Mouse (Mus musculus): Measurements from ENCODE around the gene Fgf5.

Fgf5 gene

DNA sequence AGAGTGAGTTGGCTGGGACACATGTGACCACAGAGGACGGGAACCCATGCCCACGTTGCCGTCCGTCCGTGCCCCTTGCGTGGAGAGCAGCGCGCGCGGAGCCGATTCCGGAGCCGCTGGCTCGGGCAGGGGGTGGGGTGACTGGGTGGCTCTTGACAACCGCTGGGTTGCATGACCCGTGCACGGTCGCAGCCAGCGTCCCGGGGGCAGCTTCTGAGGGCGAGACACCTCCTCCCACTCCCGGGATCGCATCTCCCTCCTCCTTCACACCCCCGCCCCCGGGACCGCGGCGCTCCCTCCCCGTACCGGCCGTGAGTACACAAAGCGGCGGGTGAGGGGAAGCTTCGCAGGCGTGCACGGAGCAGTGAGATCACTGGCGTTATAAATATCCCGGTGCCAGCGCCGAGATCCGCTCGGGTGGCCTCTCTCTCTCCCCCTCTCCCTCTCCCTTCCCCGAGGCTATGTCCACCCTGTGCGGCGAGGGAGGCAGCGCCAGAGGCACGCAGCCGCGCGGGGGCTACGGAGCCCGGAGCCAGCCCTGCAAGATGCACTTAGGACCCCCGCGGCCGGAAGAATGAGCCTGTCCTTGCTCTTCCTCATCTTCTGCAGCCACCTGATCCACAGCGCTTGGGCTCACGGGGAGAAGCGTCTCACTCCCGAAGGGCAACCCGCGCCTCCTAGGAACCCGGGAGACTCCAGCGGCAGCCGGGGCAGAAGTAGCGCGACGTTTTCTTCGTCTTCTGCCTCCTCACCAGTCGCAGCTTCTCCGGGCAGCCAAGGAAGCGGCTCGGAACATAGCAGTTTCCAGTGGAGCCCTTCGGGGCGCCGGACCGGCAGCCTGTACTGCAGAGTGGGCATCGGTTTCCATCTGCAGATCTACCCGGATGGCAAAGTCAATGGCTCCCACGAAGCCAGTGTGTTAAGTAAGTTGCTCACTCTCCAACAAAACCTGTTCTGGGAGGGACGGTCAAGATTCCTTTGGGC, at the start of gene Fgf5:
Fgf5 (plus strand) TSS at position 347 of the 984 bp plus-strand sequence.
- peak; percentile 21 for DNase-seq

DNA sequence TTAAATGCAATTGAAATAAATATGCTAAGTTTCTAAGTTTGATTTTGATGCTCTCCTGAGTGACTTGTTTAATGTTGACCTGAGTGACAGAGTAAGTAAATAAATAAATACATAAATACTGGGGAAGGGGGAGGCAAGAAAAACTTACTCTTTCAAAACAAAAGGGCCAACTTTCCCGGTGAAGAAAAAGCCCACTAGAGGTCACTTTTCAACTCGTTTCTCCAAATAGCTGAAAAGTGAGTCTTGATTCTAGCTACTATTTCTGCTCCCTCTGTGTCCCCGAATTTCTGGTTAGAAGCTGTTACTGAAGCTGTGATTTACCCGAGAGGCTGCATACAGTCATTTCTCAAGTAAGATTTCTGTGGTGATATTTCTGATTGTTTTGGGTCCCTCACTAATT, 41.5 kb upstream of the Fgf5 start:
- no peak for DNase-seq

DNA sequence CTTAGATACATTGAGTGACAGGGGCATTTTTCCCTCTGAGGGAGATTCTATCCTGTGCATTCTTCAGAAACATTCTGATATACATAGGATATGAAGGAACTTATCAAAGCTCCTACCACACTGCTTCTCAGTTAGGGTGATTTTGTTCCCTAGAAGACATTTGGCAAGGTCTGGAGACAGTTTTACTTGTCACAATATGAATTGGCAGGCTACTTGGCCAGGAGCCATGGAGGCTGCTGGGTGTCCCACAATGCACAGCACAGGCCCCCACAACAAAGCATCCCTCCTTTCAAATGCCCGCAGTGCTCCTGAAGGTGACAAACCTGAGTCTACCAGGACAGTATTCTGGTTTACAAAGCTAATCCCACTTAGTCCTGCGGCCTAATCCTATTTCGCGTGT, 32.0 kb upstream of the Fgf5 start:
- DNase-seq: no peak

DNA sequence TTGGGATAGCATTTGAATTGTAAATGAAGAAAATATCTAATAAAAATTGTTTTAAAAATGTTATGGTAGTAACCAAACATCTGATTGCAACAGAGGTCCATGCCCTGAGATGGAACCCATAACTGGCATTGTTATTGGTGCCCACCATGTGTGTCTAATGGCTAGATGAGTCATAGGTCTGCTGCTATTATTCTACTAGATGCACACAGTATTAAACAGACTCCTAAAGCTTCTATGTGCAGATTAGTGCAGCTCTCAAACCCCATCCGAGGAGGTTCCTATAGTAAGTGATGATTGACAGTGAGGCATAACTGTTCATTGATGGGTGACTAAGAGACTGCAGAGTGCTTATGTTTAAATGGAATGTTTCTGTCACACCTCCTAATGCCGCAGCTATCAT, 27.3 kb upstream of the Fgf5 start:
- no peak for DNase-seq

DNA sequence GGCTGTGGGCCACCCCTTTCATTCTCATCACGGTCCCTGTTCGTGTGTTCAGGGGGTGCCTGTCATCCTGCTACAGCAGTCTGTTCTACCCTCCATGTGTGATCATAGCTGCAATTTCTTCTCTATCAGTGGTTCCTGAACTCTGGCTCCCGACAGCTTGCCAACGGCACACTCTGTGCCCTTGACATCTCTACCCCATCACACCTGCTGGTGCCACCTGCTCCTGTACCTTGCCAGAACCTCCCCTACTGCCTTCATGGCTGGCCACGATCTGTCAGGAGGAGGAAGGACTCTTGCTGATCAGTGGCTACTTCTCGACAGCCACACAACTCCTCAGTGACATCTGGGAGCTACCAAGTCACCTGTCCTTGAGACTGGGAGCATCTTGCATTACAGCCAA, 24.5 kb upstream of the Fgf5 start:
- DNase-seq: no peak

DNA sequence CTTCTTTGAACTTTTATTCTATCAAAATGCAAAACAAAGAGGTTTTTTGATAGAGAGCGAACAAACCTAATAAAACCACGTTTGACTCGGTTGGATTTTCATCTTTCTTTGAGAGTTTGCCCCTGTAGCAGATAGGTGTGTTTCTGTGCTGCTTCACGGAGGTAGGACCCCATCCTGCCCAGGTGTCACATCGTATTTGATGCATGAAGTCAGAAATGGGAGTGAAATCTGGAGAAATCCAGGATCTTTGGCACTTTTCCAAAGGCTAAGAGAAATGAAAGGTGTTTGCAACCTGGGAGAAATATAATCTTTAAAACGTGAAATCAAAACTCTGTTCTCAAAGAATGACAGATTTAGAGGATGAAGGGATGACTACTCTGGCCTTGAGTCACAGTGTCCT, 15.5 kb upstream of the Fgf5 start:
- DNase-seq: no peak

DNA sequence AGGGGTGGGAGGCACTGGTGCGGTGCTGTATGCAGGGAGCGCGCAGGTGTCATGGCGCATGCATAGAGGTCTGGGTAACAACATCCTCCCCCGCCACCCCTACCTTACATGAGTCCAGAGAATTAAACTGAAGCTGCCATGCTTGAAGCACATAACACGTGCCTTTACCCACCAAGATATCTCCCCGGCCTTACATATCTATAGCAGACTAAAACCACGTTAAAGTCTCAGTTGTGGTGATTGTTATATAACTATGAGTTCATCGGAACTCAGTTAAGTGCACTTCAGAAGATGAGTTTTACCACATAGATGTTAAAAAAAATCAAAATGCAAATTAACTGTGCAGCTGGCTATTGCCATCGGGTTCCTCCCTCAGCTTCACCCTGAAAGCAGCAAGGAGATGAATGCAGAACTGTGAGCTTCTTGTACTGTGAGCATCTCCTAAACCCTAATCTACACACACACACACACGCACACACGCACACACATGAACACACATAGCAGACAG, 12.6 kb upstream of the Fgf5 start:
- DNase-seq: no peak

DNA sequence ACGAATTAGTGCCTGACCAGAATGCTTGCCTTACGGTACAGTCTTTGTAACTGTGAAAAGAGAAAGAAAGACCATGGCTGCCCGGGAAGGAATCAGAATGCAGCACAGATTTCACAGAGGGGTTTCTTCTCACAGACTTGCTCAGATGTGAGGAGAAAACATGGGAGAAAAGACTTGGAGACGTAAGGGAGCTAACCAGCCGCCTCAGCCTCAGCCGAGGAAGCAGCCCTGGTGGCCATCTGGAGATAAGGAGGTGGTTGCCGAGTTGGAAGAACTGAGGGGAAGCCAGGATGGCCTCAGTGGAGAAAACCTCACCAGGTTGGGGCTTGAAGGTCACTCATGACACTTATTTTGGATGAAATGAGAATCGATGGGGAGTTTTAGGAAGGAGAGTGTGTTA, 8.7 kb upstream of the Fgf5 start:
- DNase-seq: no peak

DNA sequence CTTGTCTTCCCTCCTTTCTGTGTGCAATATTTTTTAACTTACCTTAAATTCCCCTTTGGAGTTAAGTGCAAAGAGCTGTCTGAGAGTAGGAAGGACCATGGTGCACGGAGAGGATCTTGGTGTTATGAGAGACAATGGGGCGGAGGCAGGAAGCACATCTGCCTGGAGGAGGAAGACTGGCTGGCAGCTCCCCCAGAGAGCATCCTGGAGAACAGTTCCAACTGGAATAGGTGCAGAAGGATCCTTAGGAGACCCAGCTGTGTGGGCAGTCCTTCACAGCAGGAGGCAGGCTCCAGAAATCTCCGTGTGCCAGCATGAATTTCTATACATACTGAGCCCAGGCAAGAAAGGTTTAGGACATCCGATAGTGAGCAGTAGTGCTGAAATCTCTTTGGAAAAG, 8.0 kb upstream of the Fgf5 start:
- DNase-seq: no peak

DNA sequence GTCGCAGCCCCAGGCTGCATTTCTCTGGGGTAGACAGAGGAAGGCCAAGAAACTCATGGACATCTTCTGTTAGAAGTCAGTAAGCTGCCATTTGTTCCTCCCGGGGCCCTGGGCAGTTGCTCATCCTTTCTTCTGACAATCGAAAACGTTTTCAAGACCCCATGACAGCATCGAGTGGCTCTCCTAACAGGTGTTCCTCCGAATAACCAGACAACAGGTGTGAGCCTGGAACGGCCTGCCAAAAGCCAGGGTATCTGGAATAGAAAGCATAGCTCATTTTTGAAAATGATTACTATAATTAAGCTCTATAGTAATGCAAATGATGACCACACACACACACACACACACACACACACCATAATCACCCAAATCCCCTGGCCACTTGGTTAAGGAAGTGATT, 7.2 kb upstream of the Fgf5 start:
- DNase-seq: no peak

DNA sequence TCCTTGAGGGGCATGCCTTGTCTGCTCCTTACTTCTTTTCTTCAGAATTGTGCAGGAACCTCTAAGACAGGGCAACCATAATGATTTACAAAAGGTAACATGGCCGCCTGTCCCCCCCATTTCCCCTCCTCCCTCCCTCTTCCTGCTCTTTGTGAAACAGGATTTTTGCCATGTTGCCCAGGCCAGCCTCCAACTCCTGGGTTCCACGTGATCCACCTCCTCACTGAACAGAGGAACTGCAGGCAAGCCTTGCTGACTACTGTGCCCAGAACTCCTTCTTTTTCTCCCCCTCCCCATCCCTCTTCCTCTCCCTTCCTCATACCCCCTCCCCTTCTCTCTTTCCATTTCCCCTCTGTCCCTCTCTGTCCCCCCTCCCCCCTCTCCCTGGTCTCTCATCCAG, 6.5 kb upstream of the Fgf5 start:
- DNase-seq: no peak

DNA sequence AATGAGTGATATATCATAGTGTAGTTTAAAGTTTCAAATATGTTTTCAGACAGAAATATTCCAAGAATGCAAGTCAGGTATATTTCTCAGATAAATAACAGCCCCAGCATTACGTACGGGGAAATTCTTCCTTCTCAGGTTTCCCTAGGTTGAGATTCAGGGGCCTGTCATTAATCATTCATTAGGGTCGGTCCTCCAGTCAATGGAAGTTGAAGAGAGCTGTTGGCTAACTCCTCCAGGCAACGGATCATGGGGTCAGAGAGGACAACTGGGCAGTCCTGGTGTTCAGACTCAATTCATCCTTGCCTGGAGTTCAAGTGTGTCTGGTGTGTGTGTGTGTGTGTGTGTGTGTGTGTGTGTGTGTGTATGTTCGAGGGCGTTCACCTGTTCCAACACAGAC, 837 bp upstream of the Fgf5 start:
- no peak for DNase-seq

DNA sequence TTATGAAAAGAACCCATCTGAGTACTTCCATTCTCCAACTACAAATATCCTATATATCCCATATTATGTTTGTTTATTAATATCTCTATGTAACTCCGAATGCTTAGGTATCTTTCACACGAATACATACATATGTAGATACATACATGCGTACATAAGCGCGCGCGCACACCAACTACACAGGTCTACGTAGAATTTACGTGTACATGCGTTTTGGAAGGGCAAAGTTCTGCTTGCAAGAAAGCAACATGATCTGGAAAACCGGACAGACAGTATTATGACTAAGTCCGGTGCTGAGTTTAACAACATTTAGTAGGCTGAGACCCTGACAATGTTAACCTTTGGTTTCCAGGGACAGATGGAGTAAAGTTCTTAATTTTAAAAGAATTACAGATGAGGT, 1.2 kb downstream of the Fgf5 start:
- no peak for DNase-seq

DNA sequence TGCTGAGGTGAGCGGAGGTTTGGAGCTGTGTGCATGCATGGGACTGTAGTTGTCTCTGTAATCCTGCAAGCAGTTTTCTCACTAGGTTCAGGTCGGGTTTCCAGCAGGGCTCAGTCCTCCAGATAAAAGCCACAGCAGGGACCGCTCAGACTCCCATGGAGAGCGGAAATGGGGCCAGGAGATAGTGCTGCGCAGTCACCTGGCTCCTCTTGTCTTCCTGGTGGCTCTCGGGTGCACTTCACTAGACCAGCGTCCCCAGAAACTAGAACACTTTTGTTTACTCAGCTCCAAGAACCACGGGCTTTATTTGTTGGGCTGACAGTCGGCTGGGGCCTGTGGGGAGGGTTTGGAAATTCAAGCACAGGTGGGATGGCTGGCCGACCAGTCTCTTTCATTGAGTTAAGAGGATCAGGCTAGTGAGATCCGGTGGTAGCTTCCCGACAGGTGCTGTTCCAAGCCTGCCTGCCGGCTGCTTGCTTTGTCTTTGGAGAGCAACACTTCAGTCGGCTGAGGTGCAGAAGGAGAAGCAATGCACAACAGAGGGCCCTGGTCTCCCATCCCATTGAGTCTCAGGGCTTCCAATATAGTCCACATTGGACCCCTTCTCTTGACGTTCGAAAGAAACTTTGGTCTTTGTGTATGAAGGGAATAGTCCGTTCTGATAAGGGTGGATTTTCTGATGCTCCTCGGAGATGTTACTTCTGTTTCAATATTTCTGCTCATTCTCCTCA, 1.9 kb downstream of the Fgf5 start:
- DNase-seq: no peak

DNA sequence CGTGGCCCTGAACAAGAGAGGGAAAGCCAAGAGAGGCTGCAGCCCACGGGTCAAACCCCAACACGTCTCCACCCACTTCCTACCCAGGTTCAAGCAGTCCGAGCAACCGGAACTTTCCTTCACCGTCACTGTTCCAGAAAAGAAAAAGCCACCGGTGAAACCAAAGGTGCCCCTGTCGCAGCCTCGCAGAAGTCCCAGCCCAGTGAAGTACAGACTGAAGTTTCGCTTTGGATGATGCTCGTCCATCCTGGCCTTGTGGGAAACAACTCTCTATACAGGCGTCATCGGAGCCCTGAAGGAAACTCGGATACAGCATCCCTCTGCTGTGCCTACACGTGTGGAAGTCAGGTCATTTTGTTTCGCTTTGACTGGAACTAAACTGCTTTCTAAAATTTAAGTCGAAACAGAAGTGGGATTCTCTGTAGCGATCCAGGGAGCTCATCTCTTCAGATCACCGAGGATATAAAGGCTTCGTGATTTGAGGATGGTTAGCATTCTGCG, 21.4 kb downstream of the Fgf5 start:
- no peak for DNase-seq

DNA sequence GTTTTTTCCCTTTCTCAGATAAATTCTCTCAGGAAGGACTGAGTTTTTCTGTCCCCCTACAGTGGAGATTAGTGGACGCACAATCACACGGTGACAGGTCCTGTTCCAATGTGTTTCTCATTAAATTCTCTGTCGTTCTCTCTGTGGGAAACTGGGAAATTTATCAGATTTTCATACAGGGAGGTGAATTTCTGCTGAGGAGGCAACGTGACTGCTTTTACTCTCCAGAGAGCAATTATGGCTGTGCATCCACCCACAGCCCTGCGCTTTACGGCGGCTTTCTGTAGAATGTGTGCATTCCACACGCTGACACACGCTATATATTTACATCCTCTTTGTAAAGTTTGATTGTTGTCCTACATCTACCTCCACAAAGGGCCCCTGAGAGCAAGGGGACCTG, 28.0 kb downstream of the Fgf5 start:
- no peak for DNase-seq

DNA sequence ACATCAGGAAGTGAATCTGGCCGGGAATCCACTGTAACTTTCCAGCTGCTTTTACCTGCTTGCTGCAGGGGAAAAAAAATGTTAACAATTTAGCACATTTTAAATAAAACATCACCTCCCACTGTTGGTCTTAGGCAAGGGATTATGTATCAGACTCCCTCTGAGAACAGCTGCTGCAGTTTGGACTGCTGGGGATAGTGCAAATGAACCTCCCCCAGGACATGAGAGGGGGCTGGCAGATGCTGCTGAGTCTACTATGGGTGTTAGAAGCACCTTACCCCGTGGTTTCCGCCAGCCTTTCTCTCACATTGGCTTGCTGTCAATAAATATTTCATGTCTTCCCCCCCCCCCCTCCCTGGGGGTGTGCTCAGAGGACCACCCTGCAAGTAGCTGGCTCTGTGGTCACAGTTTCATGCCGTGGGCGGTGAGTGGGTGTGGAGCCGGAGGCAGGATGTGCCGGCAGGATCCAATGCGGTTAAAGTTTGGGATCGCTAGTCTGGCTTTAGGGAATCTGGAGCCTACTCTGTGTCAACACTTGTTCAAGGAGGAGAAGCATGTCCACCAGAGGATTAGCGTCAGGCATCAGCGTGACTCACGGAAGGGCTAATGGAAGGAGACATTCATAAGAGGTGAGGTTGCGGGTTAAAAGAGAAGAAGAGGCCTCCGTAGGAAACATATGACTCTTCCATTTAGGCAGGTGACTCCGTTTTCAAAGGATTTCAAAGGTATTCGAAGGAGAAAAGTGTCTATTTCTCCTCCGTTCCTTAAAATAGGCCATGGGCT, 29.9 kb downstream of the Fgf5 start:
- no peak for DNase-seq

DNA sequence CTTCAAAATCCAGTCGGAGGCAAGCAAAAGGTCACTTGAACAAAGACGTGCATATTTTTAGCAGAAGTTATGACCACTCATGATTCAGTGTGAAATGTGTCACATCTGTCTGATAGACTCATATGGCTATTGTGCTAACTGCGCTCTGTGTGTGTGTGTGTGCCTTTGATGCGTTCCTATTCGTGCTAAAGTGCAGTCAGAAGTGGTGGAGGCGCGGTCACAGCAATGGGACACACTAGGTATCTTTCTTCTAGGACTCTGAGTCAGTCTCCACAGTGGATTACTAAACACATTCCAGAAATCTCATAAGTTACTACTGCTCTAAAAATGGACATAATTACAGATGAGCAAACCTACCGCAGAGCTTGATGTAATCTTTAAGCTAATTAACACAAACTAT, 36.7 kb downstream of the Fgf5 start:
- no peak for DNase-seq

DNA sequence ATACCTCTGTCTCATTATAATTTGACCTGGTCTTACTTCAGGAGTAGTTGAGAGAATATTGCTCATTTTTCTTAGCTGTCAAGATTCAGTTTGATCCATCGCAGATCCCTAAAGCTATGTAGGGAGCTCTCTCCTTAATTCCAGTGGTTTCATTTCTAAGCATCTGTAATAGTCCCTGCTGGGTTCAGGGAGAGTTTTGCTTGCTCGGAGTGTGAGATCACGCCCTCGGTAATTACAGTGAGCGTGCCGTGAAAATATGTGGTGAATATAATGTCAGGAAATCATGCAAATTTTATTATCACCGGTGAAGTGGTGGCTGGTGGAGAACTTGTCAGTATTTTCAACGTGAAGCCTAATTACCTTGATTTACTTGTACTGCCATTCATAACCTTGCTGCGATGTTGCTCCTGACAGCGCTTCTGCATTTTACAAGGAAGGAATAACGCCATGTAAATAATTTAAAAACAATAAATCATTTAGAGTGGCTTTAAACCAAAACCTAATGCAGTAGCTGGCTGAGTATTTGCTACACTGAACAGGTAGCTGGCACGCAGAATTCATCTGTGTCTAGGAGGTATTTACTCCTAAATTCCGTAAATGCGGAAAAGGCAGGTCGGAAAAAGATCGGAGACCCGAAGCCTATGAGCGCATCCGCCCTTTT, 38.5 kb downstream of the Fgf5 start:
- DNase-seq: no peak

DNA sequence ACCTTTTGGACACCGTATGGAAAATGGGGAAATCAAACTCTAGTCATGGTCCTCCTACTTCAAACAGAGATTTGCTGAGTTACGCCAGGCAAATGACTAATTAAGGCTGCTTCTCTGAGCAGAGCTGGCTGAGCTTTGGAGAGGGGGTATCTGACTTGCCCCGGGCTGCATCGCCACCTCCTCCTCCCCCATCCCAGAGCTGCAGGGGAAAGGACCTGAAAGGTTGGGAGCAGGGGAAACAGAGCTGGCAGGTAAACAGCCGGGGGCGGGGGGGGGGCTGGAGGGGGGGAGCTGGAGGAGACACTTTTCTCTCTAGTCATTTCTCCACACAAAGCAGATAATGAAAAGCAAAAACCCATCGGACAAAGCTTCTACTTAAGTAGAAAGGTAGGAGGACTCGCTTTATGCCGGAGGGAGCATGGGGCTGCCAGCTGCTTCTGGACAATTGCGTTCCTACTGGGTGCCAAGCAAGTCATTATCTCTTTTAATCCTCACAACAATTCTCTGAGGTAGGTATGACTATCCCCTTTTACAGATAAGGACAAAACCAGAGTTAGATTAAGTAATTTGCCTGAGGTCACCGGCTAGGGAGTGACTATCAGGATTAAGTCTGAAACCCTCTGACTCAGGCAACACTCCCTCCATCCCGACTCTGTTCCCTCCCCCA, 39.2 kb downstream of the Fgf5 start:
- DNase-seq: no peak

DNA sequence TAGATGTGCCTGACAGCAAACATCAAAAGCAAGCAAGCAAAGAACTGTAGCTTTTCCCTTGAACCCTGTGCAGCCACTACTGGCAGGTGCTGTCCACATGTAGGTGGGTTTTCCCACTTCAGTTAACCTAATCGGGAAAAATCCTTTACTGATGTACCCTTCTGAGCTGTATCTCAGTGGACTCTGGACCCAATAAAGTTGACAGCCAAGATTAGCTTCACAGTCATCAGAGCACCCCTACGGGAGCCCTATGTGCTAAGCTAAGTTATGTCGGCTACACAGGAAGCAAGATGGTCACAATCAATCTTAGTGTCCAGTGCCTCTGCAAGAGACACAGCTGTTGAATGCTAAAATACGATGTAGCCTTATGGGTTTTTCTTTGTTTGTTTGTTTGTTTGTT, 46.1 kb downstream of the Fgf5 start:
- no peak for DNase-seq

DNA sequence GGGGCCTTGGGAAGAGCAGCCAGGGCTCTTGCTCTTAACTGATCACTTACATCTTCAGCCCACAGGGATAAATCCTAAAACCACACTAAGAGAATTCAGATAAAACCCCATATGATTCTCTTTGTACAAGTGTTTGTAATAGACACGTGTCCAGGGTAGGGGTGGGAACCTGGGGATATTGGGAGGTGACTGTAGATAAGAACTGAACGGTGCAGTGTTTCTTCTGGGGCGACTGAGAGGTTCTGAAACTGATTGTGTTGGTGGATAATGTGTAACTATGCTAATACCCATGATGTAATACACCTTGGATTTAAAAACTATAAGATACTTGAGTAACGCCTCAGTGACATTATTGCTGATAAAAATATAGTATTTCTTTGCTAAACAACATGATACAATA, 51.7 kb downstream of the Fgf5 start:
- no peak for DNase-seq
